ENCODE assay signal across 8 mouse cellular contexts in the genomic region with DNA sequence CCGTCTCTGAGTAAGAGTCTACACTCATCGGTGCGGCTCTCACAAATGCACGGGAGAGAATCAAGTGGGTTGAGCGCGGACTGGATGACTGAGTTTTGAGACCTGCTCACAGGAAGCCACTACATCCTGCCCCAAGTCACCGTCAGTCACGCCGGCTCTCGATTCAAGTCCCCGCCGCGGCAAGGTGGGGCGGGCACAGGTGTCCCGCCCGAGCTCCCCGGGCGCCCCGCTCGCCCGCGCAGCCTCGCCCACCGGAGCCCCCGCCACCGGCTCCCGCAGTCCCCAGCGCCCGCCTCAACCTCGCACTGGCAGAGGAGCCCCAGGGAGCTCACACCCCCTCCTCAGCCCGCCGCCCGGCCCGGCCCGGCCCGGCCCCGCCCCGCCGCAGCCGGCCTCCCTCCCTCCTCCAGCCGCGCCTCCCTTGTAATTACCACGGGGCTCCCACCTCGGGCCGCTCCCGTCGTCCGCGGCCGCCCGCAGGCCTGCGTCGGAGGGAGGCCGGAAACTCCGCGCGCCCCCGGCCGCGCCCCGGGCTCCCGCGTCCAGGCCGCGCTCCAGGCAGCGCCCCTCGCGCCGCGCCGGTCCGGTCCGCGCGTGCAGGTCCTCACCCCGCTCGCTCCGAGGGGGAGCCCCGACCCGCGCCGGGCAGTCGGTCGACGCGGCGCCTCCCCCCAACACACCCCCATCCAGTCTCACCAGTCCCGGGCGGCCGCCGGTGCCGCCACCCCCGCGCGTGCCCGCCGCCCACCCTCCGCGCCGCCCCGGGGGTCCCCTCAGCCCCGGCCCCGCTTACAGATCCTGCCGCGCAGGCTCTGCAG. TPM values are rescaled to one million over a fixed set of nuclear protein-coding genes. Genes with fewer than 3 reads are reported as not detected.
A peak's percentile ranks its signal among the peaks of the same experiment; 100 is the strongest.
DNase-seq lines count a peak whose midpoint lies in the region; ATAC-seq lines count a peak whose summit lies in the region.

No protein-coding gene starts in this region.

- peak overlapping the region; percentile 79 for H3K4me2 ChIP-seq in midbrain, embryonic 16.5 days (ENCODE audit: low read length)

- peak; percentile 29 to 31 for DNase-seq in left cerebral cortex, adult 18-20 months (ENCODE audit: low spot score in 2 of 2)
- DNase-seq in left cerebral cortex, adult 8-10 months (ENCODE audit: low spot score in 2 of 2): no peak
- DNase-seq in cerebellum, postnatal 25 days: peak; percentile 71
- DNase-seq in gastrocnemius, postnatal 25 days: peak; percentile 38
- DNase-seq in liver: peak; percentile 73
- DNase-seq in spleen, postnatal 36 days (ENCODE audit: low spot score in 2 of 2): peak; percentile 84 to 85

- H3K27me3 ChIP-seq in midbrain, embryonic 16.5 days (ENCODE audit: control insufficient read depth, insufficient read depth, low read depth, low read length): no peaks in the 10 kb centered on the region

- peak overlapping the region; percentile 94 for H3K27ac ChIP-seq in midbrain, embryonic 16.5 days (ENCODE audit: low read length)

- H3K9me3 ChIP-seq in midbrain, embryonic 16.5 days (replicated peaks; ENCODE audit: control insufficient read depth, low read length, poor library complexity, severe bottlenecking): no peaks in the 10 kb centered on the region

- H3K4me1 ChIP-seq in midbrain, embryonic 16.5 days (ENCODE audit: control insufficient read depth, insufficient read depth, low read length): peaks cover 8% of the 10 kb centered on the region

- H3K4me3 ChIP-seq in midbrain, embryonic 16.5 days (ENCODE audit: low read depth, low read length): peak overlapping the region; percentile 68

- H3K36me3 ChIP-seq in midbrain, embryonic 16.5 days (ENCODE audit: control insufficient read depth, insufficient read depth, low read length): no peaks in the 10 kb centered on the region

- under 1% methylated on average over 70 of the region's 105 CpGs for WGBS in midbrain, embryonic 16.5 days

- H3K9ac ChIP-seq in midbrain, embryonic 16.5 days (ENCODE audit: low read depth, low read length): peak overlapping the region; percentile 97

- ATAC-seq in inflammation-experienced regulatory T-cells, adult 6 months: peak; percentile 87
- peak; percentile 82 for ATAC-seq in midbrain, embryonic 16.5 days

RNA-seq across cellular contexts. Expression of a gene that starts 0.6 kb away (rescaled TPM):
- 10 to 100 TPM; 43.6 to 43.9 TPM for total RNA-seq in left cerebral cortex, adult 18-20 months (2021)
- 10 to 100 TPM; 33.1 to 43.3 (median 39.0) TPM for total RNA-seq in left cerebral cortex, adult 8-10 months (2022)
- total RNA-seq in gastrocnemius, postnatal 25 days (2021): 1 to 10 TPM; 2.2 to 3.7 TPM
- 10 to 100 TPM; 31.5 to 41.1 (median 34.3) TPM for polyA plus RNA-seq in inflammation-experienced regulatory T-cells, adult 6 months (2017; shearing (Covaris generic))
- polyA plus RNA-seq in midbrain, embryonic 16.5 days (2015; fragmentation: Nextera tagmentation; extraction: Ambion mirVana): 18.2 and 19.2 TPM in 2 replicates

Comparison
In these comparisons a context has a peak if more than half of its experiments do, and no peak if none do; other contexts are left out.
1. DNase-seq: peak in left cerebral cortex, adult 18-20 months (2 of 2), cerebellum, postnatal 25 days (2 of 2), gastrocnemius, postnatal 25 days (single experiment), liver (single experiment) and spleen, postnatal 36 days (2 of 2); none in left cerebral cortex, adult 8-10 months (0 of 2).
2. RNA of a gene that starts 0.6 kb away (total RNA-seq): 43.6 to 43.9 TPM in left cerebral cortex, adult 18-20 months and 33.1 to 43.3 TPM in left cerebral cortex, adult 8-10 months; 2.2 to 3.7 TPM in gastrocnemius, postnatal 25 days; every median in the first group is over 4 times any median in the second.